Mouse (Mus musculus) embryonic facial prominence, embryonic 14.5 days (tissue): ENCODE data around the gene Rorb. TPM values are rescaled to one million over a fixed set of nuclear protein-coding genes. Genes with fewer than 3 reads are reported as not detected.

ENCODE experiments used
- ATAC-seq: fragments of 200-750 bp; cut with Nextera tagmentation; 2 replicates; pipeline ENCODE4 v1.8.0; 2017; ENCODE audit warnings: low read depth, moderate number of reproducible peaks, moderate TSS enrichment
- DNase-seq: peaks from one replicate; pipeline ENCODE4 v3.0.0-alpha.2; 2015; ENCODE audit warnings: low spot score
- H3K27ac ChIP-seq: fragments of 300-500 bp; sonication (generic); replicated peaks from 2 replicates; pipeline ENCODE4 v1.5.1; 2014; ENCODE audit warnings: low read depth, mild to moderate bottlenecking, low read length, moderate library complexity
- H3K27me3 ChIP-seq: fragments of 300-500 bp; sonication (generic); replicated peaks from 2 replicates; pipeline ENCODE4 v1.6.1; 2014; ENCODE audit warnings: low read length; ENCODE audit not compliant: control insufficient read depth, insufficient read depth
- H3K36me3 ChIP-seq: fragments of 300-500 bp; sonication (generic); 2 replicates; pipeline ENCODE4 v1.6.1; 2014; ENCODE audit warnings: low read length, mixed read lengths; ENCODE audit not compliant: control insufficient read depth, insufficient read depth
- H3K4me1 ChIP-seq: fragments of 300-500 bp; sonication (generic); 2 replicates; pipeline ENCODE4 v1.6.1; 2014; ENCODE audit warnings: antibody characterized with exemption, low read length; ENCODE audit not compliant: control insufficient read depth, insufficient read depth
- H3K4me2 ChIP-seq: fragments of 300-500 bp; sonication (generic); 2 replicates; pipeline ENCODE4 v1.6.1; 2014; ENCODE audit warnings: low read depth, mild to moderate bottlenecking, low read length, moderate library complexity, mixed read lengths
- H3K4me3 ChIP-seq: fragments of 300-500 bp; sonication (generic); 2 replicates; pipeline ENCODE4 v1.5.1; 2014; ENCODE audit warnings: low read depth, mild to moderate bottlenecking, low read length
- H3K9ac ChIP-seq: fragments of 300-500 bp; sonication (generic); 2 replicates; pipeline ENCODE4 v1.6.1; 2014; ENCODE audit warnings: low read depth, mild to moderate bottlenecking, low read length, moderate library complexity, mixed read lengths
- H3K9me3 ChIP-seq: fragments of 300-500 bp; sonication (generic); 2 replicates; pipeline ENCODE4 v1.6.1; 2016; ENCODE audit warnings: low read length; ENCODE audit not compliant: control insufficient read depth
- WGBS: fragments of 180-500 bp; shearing (Covaris S2); extraction: QIAGEN DNeasy Blood & Tissue Kit; methylation state at CpG from one replicate; pipeline ENCODE4 v1.1.7; 2014; 5-methylcytosine and 5-hydroxymethylcytosine counted together
- polyA plus RNA-seq: library from polyadenylated mRNA; unstranded; fragments of >200 nt; fragmentation: Nextera tagmentation; extraction: Ambion mirVana; gene quantifications from 2 replicates; pipeline ENCODE4 v1.2.1, GENCODE M21; 2014

The Rorb gene
- polyA plus RNA-seq, 1 experiment from 2014 or later = 0.61 TPM

DNA sequence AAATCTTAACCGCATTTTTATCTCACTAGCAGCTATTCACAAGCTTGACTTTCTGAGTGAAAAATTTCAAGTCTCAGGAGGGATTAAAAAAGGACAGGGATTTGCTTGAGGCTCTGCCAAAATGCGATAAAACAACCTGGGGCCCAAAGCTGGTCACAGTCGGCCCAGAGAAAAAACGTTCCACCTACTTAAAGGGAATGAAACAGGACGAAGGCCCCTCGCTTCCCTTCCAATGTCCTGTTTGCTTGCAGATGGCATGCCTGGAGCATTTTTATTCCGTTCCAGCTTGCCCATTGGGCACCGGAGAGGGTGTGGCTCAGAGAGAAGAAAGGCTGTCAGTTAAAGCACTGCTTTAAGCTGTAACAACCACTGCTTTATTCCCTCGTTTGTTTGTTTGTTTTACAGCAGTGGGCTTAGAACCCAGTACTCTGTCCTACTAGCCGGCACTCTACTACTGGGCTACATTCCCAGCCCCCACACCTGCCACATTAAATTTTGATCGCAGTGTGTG is 221.8 kb downstream of the Rorb start:
- Histone ChIP-seq H3K9ac (peak overlapping the region; percentile 38; the same call in 1 of the 2 replicates), H3K27ac (no peak overlapping the region)
- ATAC-seq = peak; percentile 41; the same call in 1 of the 2 replicates

DNA sequence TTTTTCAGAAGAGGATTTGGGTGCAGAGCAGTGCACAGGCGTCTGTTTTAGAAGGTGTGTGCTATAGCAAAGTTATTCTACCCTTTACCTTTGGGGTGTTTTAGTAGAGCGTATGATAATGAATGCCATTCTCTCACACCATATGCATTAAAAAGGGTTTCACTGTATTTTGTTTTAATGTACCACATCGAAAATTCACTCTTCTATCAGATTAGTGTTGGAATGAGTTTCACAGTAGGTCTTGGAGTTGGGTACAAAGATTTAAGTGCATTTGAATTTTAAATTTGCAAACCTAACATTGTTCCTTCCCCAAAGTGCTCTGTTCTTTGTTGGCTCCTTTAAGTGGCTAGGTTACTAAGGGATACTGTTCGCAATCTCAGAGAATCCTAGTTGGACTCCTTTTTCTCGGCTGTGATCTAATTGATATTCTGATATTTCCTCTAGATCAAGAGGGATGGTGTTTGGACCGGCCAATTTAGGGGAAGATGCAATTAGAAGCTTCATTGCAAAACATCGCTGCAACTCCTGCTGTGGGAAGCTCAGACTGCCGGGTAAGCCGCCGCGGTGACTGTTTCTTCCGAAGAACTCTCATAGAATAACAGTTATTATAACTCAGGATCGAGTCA is 222.4 kb downstream of the Rorb start:
- Histone ChIP-seq H3K9me3 (no peaks in the 10 kb centered on the region), H3K36me3 (no peaks in the 10 kb centered on the region), H3K9ac (no peak overlapping the region), H3K27ac (no peak overlapping the region), H3K4me3 (peak overlapping the region; percentile 14), H3K27me3 (no peaks in the 10 kb centered on the region), H3K4me2 (peak overlapping the region; percentile 53), H3K4me1 (peaks cover 5% of the 10 kb centered on the region)
- ATAC-seq (no peak), DNase-seq (no peak)
- WGBS = 23% methylated on average over 13 of the region's 13 CpGs

More for the DNA sequence above, 221.8 kb downstream of the Rorb start:
- DNase-seq = peak; percentile 53
- H3K4me2 ChIP-seq = peak overlapping the region; percentile 53
- peak overlapping the region; percentile 14 for H3K4me3 ChIP-seq
- no peaks in the 10 kb centered on the region for H3K36me3 ChIP-seq
- 7% methylated on average over 11 of the region's 11 CpGs for WGBS
- no peaks in the 10 kb centered on the region for H3K9me3 ChIP-seq
- peaks cover 5% of the 10 kb centered on the region for H3K4me1 ChIP-seq
- H3K27me3 ChIP-seq = no peaks in the 10 kb centered on the region

- Histone ChIP-seq H3K9ac (no peak overlapping the region), H3K4me1 (peaks cover 5% of the 10 kb centered on the region), H3K27ac (no peak overlapping the region), H3K4me3 (no peak overlapping the region), H3K4me2 (no peak overlapping the region), H3K9me3 (no peaks in the 10 kb centered on the region), H3K27me3 (no peaks in the 10 kb centered on the region), H3K36me3 (no peaks in the 10 kb centered on the region)
- WGBS = 40% methylated on average over 11 of the region's 11 CpGs
- no peak for DNase-seq
- no peak for ATAC-seq
These were observed 223.2 kb downstream of the Rorb start for GRCm38 (mm10) chr19:18887646-18888407.

DNA sequence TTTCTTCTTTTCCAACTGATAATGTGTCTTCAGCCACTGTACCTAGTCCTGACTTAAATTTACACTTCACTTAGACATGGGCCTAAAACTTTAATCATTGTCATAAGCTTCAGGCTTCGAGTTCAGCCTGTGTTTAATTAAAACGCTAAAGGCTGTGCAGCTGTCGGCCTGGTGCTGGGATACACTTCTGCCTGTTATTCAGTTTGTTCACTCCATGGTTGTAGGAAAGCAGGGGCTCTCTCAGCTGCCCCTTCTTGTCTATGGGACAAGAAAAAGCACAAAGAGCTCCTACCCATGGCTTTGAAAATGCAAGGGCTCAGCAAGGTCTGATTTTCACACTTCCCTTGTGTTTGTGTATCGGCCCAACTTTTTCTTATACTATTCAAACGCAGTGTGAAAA is 229.8 kb downstream of the Rorb start:
- H3K4me3 ChIP-seq = no peak overlapping the region
- no peaks in the 10 kb centered on the region for H3K27me3 ChIP-seq
- no peaks in the 10 kb centered on the region for H3K36me3 ChIP-seq
- no peak overlapping the region for H3K4me2 ChIP-seq
- ATAC-seq (no peak), DNase-seq (no peak)
- no peaks in the 10 kb centered on the region for H3K4me1 ChIP-seq
- 54% methylated on average over 5 of the region's 5 CpGs for WGBS
- H3K9ac ChIP-seq = no peak overlapping the region
- no peak overlapping the region for H3K27ac ChIP-seq
- no peaks in the 10 kb centered on the region for H3K9me3 ChIP-seq
